Mouse (Mus musculus) embryo, embryonic 11.5 days (tissue): ENCODE results near the gene Tmem51.
"Not testable (repeated sequence)": the region's sequence is repeated elsewhere in the genome, so short reads cannot be mapped to it uniquely, and the experiment has no call there.

Experiments used
- DNase-seq: peaks from one replicate; pipeline ENCODE4 v3.0.0-alpha.2; 2012; ENCODE audit warnings: low read depth, low spot score

Tmem51 gene

GRCm38 (mm10) chr4:142024536-142024935, 59.6 kb downstream of the Tmem51 start:
- DNase-seq = no peak

GRCm38 (mm10) chr4:142023166-142023565, 60.9 kb downstream of the Tmem51 start:
- no peak for DNase-seq

GRCm38 (mm10) chr4:142017686-142018085, 66.4 kb downstream of the Tmem51 start:
- no peak for DNase-seq

- peak; percentile 73 for DNase-seq
Measured at GRCm38 (mm10) chr4:142014659-142015608, 69.2 kb downstream of the Tmem51 start, which contains the start of gene Fhad1. Gene Fhad1 (minus strand): TSS chr4:142015082.

GRCm38 (mm10) chr4:142011236-142011635, 72.9 kb downstream of the Tmem51 start:
- no peak for DNase-seq

- DNase-seq = no peak
Measured at GRCm38 (mm10) chr4:142010441-142010840, 73.7 kb downstream of the Tmem51 start.

GRCm38 (mm10) chr4:142008206-142008605, 75.9 kb downstream of the Tmem51 start:
- DNase-seq = no peak

GRCm38 (mm10) chr4:142000581-142000980, 83.5 kb downstream of the Tmem51 start:
- no peak for DNase-seq

GRCm38 (mm10) chr4:141999494-142000074, 84.5 kb downstream of the Tmem51 start:
- DNase-seq = no peak

- no peak for DNase-seq
Measured at GRCm38 (mm10) chr4:141998282-141998821, 85.8 kb downstream of the Tmem51 start.

- no peak for DNase-seq
Measured at GRCm38 (mm10) chr4:141996880-141997279, 87.2 kb downstream of the Tmem51 start.

GRCm38 (mm10) chr4:141996086-141996485, 88.0 kb downstream of the Tmem51 start:
- DNase-seq = no peak

- DNase-seq = not testable (repeated sequence)
Measured at GRCm38 (mm10) chr4:141994062-141994471, 90.0 kb downstream of the Tmem51 start.

- DNase-seq = no peak
Measured at GRCm38 (mm10) chr4:141993347-141994061, 90.6 kb downstream of the Tmem51 start.

GRCm38 (mm10) chr4:141992530-141993204, 91.4 kb downstream of the Tmem51 start:
- DNase-seq = no peak

GRCm38 (mm10) chr4:141988178-141988577, 95.9 kb downstream of the Tmem51 start:
- no peak for DNase-seq

GRCm38 (mm10) chr4:141983689-141984088, 100.4 kb downstream of the Tmem51 start:
- DNase-seq = no peak

GRCm38 (mm10) chr4:141981475-141981874, 102.6 kb downstream of the Tmem51 start:
- no peak for DNase-seq
